Mouse (Mus musculus) forebrain, embryonic 15.5 days (tissue): Measurements from ENCODE around the gene Oas1c. TPM values are rescaled to one million over a fixed set of nuclear protein-coding genes. Genes with fewer than 3 reads are reported as not detected.

ENCODE experiments used
- ATAC-seq: fragments of 200-750 bp; cut with Nextera tagmentation; replicated peaks from 2 replicates; pipeline ENCODE4 v1.8.0; 2017; ENCODE audit warnings: mild to moderate bottlenecking, moderate TSS enrichment, moderate library complexity
- H3K27ac ChIP-seq: fragments of 300-500 bp; sonication (generic); replicated peaks from 2 replicates; pipeline ENCODE4 v1.5.1; 2015; ENCODE audit warnings: mild to moderate bottlenecking, inconsistent platforms
- H3K27me3 ChIP-seq: fragments of 300-500 bp; sonication (generic); 2 replicates; pipeline ENCODE4 v1.6.1; 2015; ENCODE audit warnings: inconsistent platforms
- H3K36me3 ChIP-seq: fragments of 300-500 bp; sonication (generic); 2 replicates; pipeline ENCODE4 v1.6.1; 2015; ENCODE audit warnings: mild to moderate bottlenecking, inconsistent platforms
- H3K4me1 ChIP-seq: fragments of 300-500 bp; sonication (generic); 2 replicates; pipeline ENCODE4 v1.6.1; 2015; ENCODE audit warnings: inconsistent platforms
- H3K4me2 ChIP-seq: fragments of 300-500 bp; sonication (generic); replicated peaks from 2 replicates; pipeline ENCODE4 v1.6.1; 2015; ENCODE audit warnings: mild to moderate bottlenecking, inconsistent platforms
- H3K4me3 ChIP-seq: fragments of 300-500 bp; sonication (generic); 2 replicates; pipeline ENCODE4 v1.5.1; 2015; ENCODE audit warnings: mild to moderate bottlenecking, inconsistent platforms
- H3K9ac ChIP-seq: fragments of 300-500 bp; sonication (generic); replicated peaks from 2 replicates; pipeline ENCODE4 v1.6.1; 2015; ENCODE audit warnings: mild to moderate bottlenecking, inconsistent platforms
- H3K9me3 ChIP-seq: fragments of 300-500 bp; sonication (generic); 2 replicates; pipeline ENCODE4 v1.6.1; 2016; ENCODE audit warnings: inconsistent platforms
- WGBS: fragments of 180-500 bp; shearing (Covaris S2); methylation state at CpG from one replicate; pipeline ENCODE4 v1.1.7; 2015; ENCODE audit warnings: mixed read lengths; 5-methylcytosine and 5-hydroxymethylcytosine counted together
- polyA plus RNA-seq: library from polyadenylated mRNA; unstranded; fragments of >200 nt; fragmentation: Nextera tagmentation; extraction: Ambion mirVana; gene quantifications from 2 replicates; pipeline ENCODE4 v1.2.1, GENCODE M21; 2015

Gene Oas1c
- polyA plus RNA-seq, result 0.20 and 0.41 TPM in 2 replicates

DNA sequence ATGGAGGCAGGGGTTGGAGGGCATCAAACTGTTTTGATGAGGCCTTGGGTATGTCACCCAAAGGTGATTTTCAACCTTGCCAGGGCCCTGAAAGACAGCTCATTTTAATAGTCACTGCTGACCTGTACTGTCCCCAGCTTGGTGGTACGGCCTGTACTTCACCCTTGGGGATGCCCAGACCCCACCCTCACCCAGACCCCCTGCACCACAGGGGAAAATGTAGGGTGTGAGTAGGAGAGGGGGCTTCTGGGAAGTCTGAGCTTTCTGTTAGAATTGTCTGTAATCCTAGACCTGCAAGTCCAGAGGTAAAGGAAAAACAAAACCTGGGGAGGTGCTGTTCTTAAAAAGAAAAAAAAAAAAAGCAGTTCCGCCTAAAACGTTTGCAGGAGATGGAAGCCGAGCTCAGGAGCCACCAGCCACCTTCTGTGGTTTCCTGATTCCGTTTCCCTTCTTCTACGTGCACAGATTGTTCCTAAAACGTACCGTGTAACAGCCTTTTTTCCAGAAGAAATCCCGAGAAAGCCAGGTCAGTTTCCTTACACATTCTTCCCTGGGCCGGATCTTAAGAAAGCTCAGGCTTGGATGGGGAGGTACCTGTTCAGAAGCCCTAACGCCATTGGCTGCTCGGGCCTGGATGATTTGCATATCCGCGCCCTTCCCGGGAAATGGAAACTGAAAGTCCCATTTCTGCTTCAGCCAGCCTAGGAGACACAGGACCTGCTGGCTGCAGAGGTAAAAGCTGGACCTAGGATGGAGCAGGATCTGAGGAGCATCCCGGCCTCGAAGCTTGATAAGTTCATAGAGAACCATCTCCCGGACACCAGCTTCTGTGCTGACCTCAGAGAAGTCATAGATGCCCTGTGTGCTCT, at the start of gene Oas1c:
Gene Oas1c, minus strand, starts transcription at position 564 of the 869 bp plus-strand sequence.
- H3K9ac ChIP-seq, result peak within 1 kb of the TSS; percentile 29
- H3K4me2 ChIP-seq, result peak within 1 kb of the TSS; percentile 42
- ATAC-seq, result peak; percentile 84
- WGBS, result 7% methylated on average over 18 of the region's 18 CpGs
- no peaks in the 10 kb centered on the region for H3K36me3 ChIP-seq
- peaks cover 9% of the 10 kb centered on the region for H3K4me1 ChIP-seq
- no peaks in the 10 kb centered on the region for H3K27me3 ChIP-seq
- H3K27ac ChIP-seq, result peak within 1 kb of the TSS; percentile 62
- peak within 1 kb of the TSS; percentile 36 for H3K4me3 ChIP-seq
- no peaks in the 10 kb centered on the region for H3K9me3 ChIP-seq

DNA sequence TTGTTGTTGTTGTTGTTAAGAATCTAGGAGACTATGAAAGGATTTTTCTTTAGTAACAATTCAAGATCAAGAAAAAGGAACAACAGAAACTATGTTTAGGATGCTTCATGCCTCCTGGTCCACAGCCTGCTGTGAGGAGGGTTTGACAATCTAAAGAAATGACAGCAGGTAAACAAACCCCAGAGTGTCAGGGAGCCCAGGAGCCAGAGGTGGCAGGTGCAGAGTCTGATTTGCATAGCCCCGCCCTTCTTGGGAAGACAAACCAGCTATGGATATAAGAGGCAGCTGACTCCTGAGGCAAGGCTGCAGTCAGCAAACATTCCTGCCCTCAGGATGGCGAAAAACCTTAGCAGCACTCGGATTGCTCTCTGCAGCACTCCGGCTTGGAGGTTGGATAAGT, 48.8 kb upstream of the Oas1c start, which contains the start of gene Oas1h:
Gene Oas1h, plus strand, starts transcription at position 301 of the 400 bp plus-strand sequence.
- Histone ChIP-seq H3K9ac (no peak within 1 kb of the TSS), H3K4me2 (no peak within 1 kb of the TSS), H3K36me3 (no peaks in the 10 kb centered on the region), H3K4me3 (no peak within 1 kb of the TSS), H3K4me1 (no peaks in the 10 kb centered on the region), H3K27ac (no peak within 1 kb of the TSS), H3K27me3 (no peaks in the 10 kb centered on the region), H3K9me3 (no peaks in the 10 kb centered on the region)
- ATAC-seq, result no peak
- WGBS, result 51% methylated on average over 4 of the region's 4 CpGs

DNA sequence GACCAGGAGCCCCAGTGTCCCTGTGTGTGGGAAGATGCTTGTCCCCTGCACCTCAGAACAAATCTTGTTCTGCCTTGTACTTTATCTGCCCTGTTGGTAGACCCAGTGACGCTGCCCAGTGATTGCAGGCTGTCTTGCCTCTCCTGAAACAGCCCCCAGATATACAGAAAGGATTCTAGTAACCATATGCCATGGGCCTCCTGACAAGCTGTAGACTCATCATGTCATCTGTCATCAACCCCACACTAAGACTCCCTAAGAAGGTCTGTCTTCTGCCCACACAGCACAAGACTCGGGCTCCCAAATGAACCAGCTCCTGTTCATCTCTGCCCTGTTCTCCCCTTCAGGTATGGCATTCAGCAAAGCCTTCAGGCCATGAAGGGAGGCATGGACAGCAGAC, 46.9 kb upstream of the Oas1c start:
- Histone ChIP-seq H3K4me2 (no peak overlapping the region), H3K27ac (no peak overlapping the region), H3K36me3 (no peaks in the 10 kb centered on the region), H3K9ac (no peak overlapping the region), H3K9me3 (peaks cover 2% of the 10 kb centered on the region; the same call in 1 of the 2 replicates), H3K27me3 (no peaks in the 10 kb centered on the region), H3K4me1 (no peaks in the 10 kb centered on the region), H3K4me3 (no peak overlapping the region)
- WGBS, result 75% methylated on average over 2 of the region's 2 CpGs
- no peak for ATAC-seq

DNA sequence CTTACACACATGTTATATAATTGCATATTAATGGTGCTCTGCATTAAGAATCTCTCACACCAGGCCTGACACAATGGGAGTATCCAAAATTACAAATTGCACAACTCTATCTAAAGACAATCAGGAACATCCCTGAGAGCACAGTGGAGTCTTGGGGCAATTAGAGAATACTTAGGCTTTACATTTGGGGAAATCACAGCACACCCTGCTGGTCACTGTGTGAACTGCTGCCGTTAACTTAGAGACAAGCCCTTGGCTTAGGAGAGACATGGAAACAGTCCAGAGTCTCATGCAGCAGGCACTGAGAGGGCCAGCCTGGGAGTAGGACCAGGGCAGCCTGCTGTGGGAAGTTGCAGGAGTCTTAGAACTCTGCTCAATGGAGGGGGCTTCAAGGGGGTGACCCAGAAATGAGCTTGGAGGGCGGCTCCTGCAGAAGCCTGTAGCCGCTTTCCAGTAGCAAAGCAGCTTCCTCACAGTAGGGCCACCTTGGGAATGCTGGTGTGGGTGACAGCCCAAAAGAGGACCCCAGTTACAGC, 37.4 kb upstream of the Oas1c start:
- WGBS, result 63% methylated on average over 3 of the region's 3 CpGs
- no peak overlapping the region for H3K4me2 ChIP-seq
- no peak overlapping the region for H3K27ac ChIP-seq
- no peak overlapping the region for H3K4me3 ChIP-seq
- ATAC-seq, result no peak
- H3K9me3 ChIP-seq, result peaks cover under 1% of the 10 kb centered on the region; the same call in 1 of the 2 replicates
- H3K9ac ChIP-seq, result no peak overlapping the region
- H3K36me3 ChIP-seq, result no peaks in the 10 kb centered on the region
- H3K4me1 ChIP-seq, result 0 out of 2 replicates have a peak, but pooled peaks cover 2% of the 10 kb centered on the region
- no peaks in the 10 kb centered on the region for H3K27me3 ChIP-seq

DNA sequence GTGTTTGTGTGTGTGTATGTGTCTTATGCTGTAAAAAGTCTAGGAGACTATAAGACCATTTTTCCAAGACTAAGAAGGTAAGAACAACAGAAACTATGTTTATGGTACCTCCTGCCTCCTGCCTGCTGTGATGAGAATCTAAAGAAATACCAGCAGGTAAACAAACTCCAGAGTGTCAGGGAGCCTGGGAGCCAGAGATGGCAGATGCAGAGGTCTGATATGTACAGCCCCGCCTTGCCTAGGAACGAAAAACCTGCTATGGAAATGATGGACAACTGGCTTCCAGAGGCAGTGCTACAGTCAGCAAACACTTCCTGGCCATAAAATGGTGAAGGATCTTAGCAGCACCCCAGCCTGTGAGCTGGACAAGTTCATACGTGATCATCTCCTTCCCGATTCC, 34.8 kb upstream of the Oas1c start, which contains the start of gene Oas1f:
Gene Oas1f, plus strand, starts transcription at position 301 of the 400 bp plus-strand sequence.
- Histone ChIP-seq H3K27ac (no peak within 1 kb of the TSS), H3K4me1 (0 out of 2 replicates have a peak, but pooled peaks cover 2% of the 10 kb centered on the region), H3K4me2 (no peak within 1 kb of the TSS), H3K27me3 (no peaks in the 10 kb centered on the region), H3K9ac (no peak within 1 kb of the TSS), H3K4me3 (no peak within 1 kb of the TSS), H3K9me3 (no peaks in the 10 kb centered on the region), H3K36me3 (no peaks in the 10 kb centered on the region)
- ATAC-seq, result no peak
- 88% methylated on average over 4 of the region's 4 CpGs for WGBS

DNA sequence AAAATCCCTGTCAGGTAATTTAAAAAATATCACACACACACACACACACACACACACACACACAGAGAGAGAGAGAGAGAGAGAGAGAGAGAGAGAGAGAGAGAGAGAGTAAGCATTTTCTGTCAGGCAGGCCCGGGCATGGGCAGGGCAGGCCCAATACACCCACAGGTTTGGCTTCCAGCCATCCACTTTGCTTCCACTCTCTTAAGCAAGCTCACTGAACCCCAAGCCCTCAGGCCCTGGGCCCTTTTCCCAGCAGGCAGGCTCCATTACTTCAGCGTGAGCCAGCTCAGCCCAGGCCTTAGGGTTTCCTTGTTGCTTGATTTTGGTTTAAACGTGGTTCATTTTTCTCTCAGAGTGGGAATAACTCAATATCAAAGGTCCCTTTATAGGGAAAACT, 32.4 kb upstream of the Oas1c start:
- Histone ChIP-seq H3K36me3 (no peaks in the 10 kb centered on the region), H3K4me3 (no peak overlapping the region), H3K4me1 (0 out of 2 replicates have a peak, but pooled peaks cover 2% of the 10 kb centered on the region), H3K4me2 (no peak overlapping the region), H3K27ac (peak overlapping the region; percentile 51), H3K9me3 (no peaks in the 10 kb centered on the region), H3K9ac (no peak overlapping the region), H3K27me3 (no peaks in the 10 kb centered on the region)
- ATAC-seq, result peak; percentile 57; the same call in 1 of the 2 replicates
- 47% methylated on average over 3 of the region's 3 CpGs for WGBS

DNA sequence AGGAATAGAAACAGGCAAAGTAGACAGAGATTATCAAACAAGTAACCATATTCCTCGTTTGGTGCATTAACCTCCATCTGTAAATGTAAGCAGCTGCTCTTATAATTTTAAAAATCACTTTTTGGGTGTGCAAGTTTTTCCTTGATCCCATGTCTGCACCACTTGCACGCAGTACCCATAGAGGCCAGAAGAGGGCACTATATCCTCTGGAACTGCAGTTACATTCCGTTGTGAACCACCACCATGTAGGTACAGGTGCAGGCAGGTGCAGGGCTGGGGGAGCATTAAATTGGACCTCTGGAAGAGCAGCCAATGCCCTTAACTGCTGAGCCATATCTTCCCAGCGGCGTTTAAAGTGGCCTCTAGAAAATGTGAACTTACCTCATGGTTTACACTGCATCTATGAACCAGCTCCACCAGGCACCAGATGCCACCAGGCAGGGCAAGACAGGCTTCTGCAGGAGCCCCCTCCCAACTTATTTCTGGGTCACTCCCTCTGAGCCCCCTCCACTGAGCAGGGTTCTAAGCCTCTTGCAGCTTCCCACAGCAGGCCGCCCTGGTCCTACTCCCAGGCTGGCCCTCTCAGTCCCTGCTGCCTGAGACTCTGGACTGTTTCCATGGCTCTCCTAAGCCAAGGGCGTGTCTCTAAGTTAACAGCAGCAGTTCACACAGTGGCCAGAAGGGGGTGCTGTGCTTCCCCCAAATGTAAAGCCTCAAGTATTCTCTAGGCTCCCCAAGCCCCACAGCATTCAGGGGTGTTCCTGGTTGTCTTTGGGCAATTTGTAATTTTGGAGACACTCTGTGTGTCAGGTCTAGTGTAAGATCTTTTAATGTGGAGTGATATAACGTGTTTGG, 24.6 kb upstream of the Oas1c start:
- no peak overlapping the region for H3K27ac ChIP-seq
- ATAC-seq, result no peak
- no peak overlapping the region for H3K9ac ChIP-seq
- H3K27me3 ChIP-seq, result no peaks in the 10 kb centered on the region
- H3K4me3 ChIP-seq, result no peak overlapping the region
- no peak overlapping the region for H3K4me2 ChIP-seq
- peaks cover 11% of the 10 kb centered on the region for H3K4me1 ChIP-seq
- 11% methylated on average over 8 of the region's 8 CpGs for WGBS
- H3K9me3 ChIP-seq, result no peaks in the 10 kb centered on the region
- H3K36me3 ChIP-seq, result no peaks in the 10 kb centered on the region

DNA sequence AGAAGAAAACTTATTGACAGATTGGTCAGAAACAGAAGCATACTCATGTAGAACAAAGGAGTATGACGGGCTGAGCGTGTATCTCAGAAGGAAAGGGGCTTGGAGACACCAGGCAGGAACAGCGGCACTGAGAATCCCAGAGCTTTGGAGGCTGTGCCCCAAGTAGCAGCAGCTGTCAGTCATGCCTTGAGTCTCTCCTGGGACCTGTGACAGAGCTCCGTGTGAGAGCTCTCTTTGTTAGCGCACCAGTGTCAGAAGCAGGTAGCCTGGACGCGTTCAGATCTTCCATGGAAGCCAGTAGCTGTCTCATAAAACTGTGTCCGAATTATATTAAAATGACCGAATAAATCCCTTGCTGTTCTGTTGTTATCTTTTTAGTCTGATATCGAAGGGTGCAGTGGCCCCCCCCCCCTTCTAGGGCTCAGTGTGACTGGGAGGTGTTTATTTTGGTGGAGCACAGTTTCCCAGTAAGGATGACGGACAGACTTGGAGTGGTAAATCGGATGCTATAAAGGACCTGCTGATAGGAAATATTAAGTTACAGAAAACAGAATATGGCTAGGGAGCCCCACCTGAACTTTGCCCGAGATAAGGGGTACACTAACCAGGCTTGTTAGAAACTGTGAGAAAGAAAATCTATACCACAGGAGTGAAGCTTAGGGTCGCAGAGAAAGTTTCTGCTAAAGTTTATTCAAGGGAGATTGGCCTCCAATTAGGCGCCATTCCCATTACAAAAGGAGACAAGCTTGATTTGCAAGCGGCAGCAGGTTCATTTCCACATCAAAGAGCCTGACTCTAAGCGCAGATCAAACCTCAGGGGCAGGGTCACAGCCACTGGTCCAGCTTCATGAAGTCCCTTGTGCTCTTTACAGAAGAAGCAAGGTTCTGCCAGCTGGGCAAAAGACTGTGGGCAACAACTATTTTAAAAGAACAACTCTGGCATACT, 21.3 kb upstream of the Oas1c start:
- Histone ChIP-seq H3K27ac (no peak overlapping the region), H3K4me3 (no peak overlapping the region), H3K36me3 (no peaks in the 10 kb centered on the region), H3K4me2 (peak overlapping the region; percentile 22), H3K9me3 (no peaks in the 10 kb centered on the region), H3K4me1 (peaks cover 11% of the 10 kb centered on the region), H3K27me3 (no peaks in the 10 kb centered on the region), H3K9ac (no peak overlapping the region)
- WGBS, result 7% methylated on average over 17 of the region's 17 CpGs
- ATAC-seq, result no peak

DNA sequence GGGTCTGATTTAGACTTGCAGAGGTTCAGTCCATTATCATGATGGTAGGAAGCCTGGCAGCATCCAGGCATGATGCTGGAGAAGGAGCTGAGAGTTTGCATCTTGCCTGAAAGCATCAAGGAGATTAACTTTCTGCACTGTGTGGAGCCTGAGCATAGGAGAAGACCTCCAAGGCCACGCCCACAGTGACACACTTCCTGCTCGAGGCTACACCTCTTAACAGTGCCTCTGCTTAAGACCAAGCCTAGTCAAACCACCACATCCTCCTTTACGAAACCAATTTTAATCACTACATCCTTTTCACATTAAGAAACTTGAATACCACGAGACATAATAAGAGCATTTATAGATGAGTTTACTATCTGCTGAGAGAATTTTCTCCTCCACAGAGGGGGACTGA, 18.7 kb upstream of the Oas1c start:
- H3K9me3 ChIP-seq, result no peaks in the 10 kb centered on the region
- no peak for ATAC-seq
- WGBS, result 82% methylated on average over 4 of the region's 4 CpGs
- no peak overlapping the region for H3K4me2 ChIP-seq
- H3K4me1 ChIP-seq, result peaks cover 11% of the 10 kb centered on the region
- no peak overlapping the region for H3K4me3 ChIP-seq
- no peaks in the 10 kb centered on the region for H3K36me3 ChIP-seq
- no peak overlapping the region for H3K9ac ChIP-seq
- no peak overlapping the region for H3K27ac ChIP-seq
- H3K27me3 ChIP-seq, result no peaks in the 10 kb centered on the region

DNA sequence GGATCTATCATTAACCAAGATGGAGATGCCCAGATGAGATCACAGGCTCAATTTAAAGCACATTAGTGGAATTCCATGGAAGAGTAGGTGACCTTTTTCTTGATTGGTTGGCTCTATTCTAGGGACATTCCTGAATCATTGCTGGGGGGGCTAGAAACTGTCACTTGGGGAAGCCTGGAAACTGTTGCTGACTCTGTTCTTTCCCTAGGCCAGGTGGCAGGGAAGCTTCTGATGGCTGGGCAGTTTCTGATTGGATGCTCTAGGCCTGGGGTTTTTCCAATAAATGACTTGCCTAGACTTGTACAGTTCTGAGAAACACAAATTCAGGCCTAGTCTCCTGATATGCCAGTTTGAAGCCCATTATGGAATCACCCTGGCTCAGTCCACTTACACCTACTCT, 6.7 kb upstream of the Oas1c start:
- Histone ChIP-seq H3K36me3 (no peaks in the 10 kb centered on the region), H3K4me1 (no peaks in the 10 kb centered on the region), H3K27ac (no peak overlapping the region), H3K4me2 (no peak overlapping the region), H3K9me3 (0 out of 2 replicates have a peak, but pooled peaks cover 6% of the 10 kb centered on the region), H3K4me3 (no peak overlapping the region), H3K27me3 (no peaks in the 10 kb centered on the region), H3K9ac (no peak overlapping the region)
- no peak for ATAC-seq

DNA sequence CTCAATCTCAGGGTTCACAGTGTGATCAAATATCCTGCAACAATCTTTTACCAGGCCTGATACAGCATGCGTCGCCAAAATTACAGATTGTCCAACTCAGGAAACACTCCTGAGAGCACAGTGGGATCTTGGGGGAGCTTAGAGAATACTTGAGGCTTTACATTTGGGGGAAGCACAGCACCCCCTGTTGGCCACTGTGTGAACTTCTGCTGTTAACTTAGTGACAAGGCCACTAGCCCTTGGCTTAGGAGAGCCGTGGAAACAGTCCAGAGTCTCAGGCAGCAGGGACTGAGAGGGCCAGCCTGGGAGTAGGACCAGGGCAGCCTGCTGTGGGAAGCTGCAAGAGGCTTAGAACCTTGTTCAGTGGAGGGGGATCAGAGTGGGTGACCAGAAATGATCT, 3.6 kb upstream of the Oas1c start:
- Histone ChIP-seq H3K4me2 (no peak overlapping the region), H3K9ac (no peak overlapping the region), H3K36me3 (no peaks in the 10 kb centered on the region), H3K27me3 (no peaks in the 10 kb centered on the region), H3K9me3 (0 out of 2 replicates have a peak, but pooled peaks cover 6% of the 10 kb centered on the region), H3K4me1 (peaks cover 9% of the 10 kb centered on the region), H3K27ac (no peak overlapping the region), H3K4me3 (no peak overlapping the region)
- ATAC-seq, result no peak
- WGBS, result 73% methylated on average over 3 of the region's 3 CpGs
